Mouse (Mus musculus) midbrain, embryonic 15.5 days (tissue): ENCODE measurements at regions not wholly inside any gene's neighbourhood (a gene's known extent, or its start where the extent isn't known, plus 50 kb on each side); places are given as distances from the start of the nearest gene placed in this dataset.

Experiments used
- ATAC-seq: fragments of 200-750 bp; cut with Nextera tagmentation; replicated peaks from 2 replicates; pipeline ENCODE4 v1.8.0; 2017; ENCODE audit warnings: moderate TSS enrichment
- H3K27ac ChIP-seq: fragments of 300-500 bp; sonication (generic); 2 replicates; pipeline ENCODE4 v1.5.1; 2015; ENCODE audit warnings: mild to moderate bottlenecking, inconsistent platforms
- H3K27me3 ChIP-seq: fragments of 300-500 bp; sonication (generic); replicated peaks from 2 replicates; pipeline ENCODE4 v1.6.1; 2015; ENCODE audit warnings: inconsistent platforms
- H3K36me3 ChIP-seq: fragments of 300-500 bp; sonication (generic); replicated peaks from 2 replicates; pipeline ENCODE4 v1.6.1; 2015; ENCODE audit warnings: inconsistent platforms
- H3K4me1 ChIP-seq: fragments of 300-500 bp; sonication (generic); 2 replicates; pipeline ENCODE4 v1.6.1; 2015; ENCODE audit warnings: inconsistent platforms
- H3K4me2 ChIP-seq: fragments of 300-500 bp; sonication (generic); 2 replicates; pipeline ENCODE4 v1.6.1; 2015; ENCODE audit warnings: inconsistent platforms, mild to moderate bottlenecking, moderate library complexity
- H3K4me3 ChIP-seq: fragments of 300-500 bp; sonication (generic); 2 replicates; pipeline ENCODE4 v1.5.1; 2015; ENCODE audit warnings: mild to moderate bottlenecking, inconsistent platforms
- H3K9ac ChIP-seq: fragments of 300-500 bp; sonication (generic); 2 replicates; pipeline ENCODE4 v1.6.1; 2015; ENCODE audit warnings: mild to moderate bottlenecking, inconsistent platforms
- H3K9me3 ChIP-seq: fragments of 300-500 bp; sonication (generic); 2 replicates; pipeline ENCODE4 v1.6.1; 2016; ENCODE audit warnings: inconsistent platforms
- WGBS: fragments of 180-500 bp; shearing (Covaris S2); methylation state at CpG from one replicate; pipeline ENCODE4 v1.1.7; 2015; ENCODE audit warnings: mixed read lengths; 5-methylcytosine and 5-hydroxymethylcytosine counted together

DNA sequence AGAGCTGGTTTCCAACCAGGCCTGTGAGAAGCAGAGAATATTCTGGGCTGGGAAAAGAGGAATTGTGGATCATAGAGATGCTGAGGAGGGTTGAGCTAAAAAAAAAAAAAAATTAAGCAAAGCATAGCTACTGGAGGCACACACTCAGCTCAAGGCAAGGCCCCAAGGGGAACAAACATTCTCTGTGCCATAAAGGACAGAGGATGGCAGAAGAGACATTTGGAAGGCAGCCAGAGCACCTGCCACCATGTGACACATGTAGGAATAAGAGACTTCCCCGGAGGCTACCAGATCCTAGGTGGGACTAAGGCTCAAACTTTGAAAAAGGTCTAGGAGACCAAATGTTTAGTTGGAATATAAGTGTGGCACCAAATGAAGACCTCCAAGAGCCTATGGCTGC lies 96.4 kb upstream of the Gm26657 start:
- peak overlapping the region; percentile 37 for H3K4me2 ChIP-seq
- no peaks in the 10 kb centered on the region for H3K27me3 ChIP-seq
- H3K27ac ChIP-seq, result peak overlapping the region; percentile 35; the same call in 1 of the 2 replicates
- peaks cover 20% of the 10 kb centered on the region for H3K4me1 ChIP-seq
- no peak for ATAC-seq
- no peaks in the 10 kb centered on the region for H3K9me3 ChIP-seq
- H3K36me3 ChIP-seq, result no peaks in the 10 kb centered on the region
- WGBS, result 67% methylated on average over 1 of the region's 1 CpGs
- H3K4me3 ChIP-seq, result no peak overlapping the region
- H3K9ac ChIP-seq, result no peak overlapping the region

DNA sequence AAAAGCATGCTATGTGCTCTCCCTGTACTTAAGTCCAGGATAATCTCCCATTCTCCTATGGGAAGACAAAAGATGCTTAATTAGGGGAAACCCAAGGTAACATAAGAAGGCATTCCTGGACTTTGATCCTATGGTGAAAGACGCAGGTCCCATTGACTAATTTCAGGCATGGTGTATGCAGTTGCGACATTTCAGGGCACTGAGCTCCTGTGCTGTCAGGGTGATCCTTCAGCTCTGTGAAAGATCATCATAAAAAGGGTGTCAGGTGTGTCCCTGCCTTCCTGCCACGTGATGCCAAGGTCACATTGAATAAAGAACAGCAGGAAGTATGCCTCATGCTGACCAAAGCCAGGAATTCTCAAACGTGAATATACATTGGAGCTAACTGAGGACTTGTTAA lies 100.2 kb upstream of the Gm26657 start:
- 48% methylated on average over 4 of the region's 4 CpGs for WGBS
- peaks cover 18% of the 10 kb centered on the region for H3K4me1 ChIP-seq
- H3K4me3 ChIP-seq, result no peak overlapping the region
- H3K27me3 ChIP-seq, result no peaks in the 10 kb centered on the region
- ATAC-seq, result no peak
- no peaks in the 10 kb centered on the region for H3K36me3 ChIP-seq
- H3K4me2 ChIP-seq, result no peak overlapping the region
- no peaks in the 10 kb centered on the region for H3K9me3 ChIP-seq
- no peak overlapping the region for H3K27ac ChIP-seq
- H3K9ac ChIP-seq, result no peak overlapping the region

DNA sequence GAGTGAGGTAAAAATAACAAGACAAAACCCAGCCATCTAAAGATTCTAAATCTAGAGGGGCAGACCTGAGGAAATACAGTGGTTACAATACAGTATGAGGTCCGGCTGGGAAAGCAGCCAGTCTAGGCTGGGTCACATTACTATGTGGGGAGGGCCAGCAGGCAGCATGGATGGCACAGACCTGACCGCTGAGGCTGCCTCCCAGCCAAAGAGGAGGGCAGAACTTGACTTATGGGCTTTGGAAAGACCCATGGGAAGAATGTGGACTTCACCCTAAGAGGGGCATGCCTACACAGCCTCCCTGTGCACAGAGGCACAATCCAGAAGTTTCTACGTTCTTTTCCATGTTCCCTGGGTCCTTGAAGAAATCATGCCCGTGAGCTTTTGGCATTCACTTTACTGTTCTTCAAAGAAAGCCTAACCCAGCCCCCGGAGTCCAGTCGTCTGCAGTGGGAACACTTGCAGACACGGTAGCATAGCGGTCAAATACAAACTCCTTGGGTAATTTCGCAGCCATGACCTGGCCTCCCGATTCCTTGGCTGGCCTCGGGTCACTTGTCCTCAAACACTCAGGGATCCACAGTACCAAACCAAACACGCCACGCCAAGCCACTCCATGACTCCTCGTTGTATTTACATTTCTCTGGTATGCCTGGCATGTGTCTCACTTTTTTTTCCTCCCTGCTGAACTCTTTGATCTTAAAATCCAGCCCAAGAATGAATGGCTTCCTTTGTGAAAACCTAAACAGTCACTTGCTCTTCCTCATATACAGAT lies 101.0 kb upstream of the Gm26657 start:
- Histone ChIP-seq H3K4me1 (peaks cover 10% of the 10 kb centered on the region), H3K27me3 (no peaks in the 10 kb centered on the region), H3K27ac (no peak overlapping the region), H3K9me3 (no peaks in the 10 kb centered on the region), H3K9ac (no peak overlapping the region), H3K36me3 (no peaks in the 10 kb centered on the region), H3K4me2 (no peak overlapping the region), H3K4me3 (no peak overlapping the region)
- 61% methylated on average over 14 of the region's 14 CpGs for WGBS
- ATAC-seq, result no peak

DNA sequence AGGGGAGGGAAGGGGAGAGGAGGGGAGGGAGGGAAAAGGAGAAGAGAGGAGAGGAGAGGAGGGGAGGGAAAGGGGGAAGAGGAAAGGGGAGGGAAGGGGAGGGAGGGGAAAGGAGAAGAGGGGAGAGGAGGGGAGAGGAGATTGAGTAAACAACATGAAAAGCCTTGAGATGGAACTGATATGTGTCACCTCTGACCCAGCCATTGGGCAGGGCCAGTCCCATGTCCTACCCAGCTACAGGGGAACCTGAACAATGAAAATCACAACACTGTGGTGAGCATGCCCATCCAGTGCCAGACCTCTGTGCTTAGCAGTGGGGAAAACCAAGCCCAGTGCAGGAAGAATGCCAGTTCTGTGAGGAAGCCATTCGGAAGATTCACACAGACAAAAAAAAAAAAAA lies 103.6 kb upstream of the Gm26657 start:
- H3K4me2 ChIP-seq, result no peak overlapping the region
- no peaks in the 10 kb centered on the region for H3K36me3 ChIP-seq
- H3K9ac ChIP-seq, result no peak overlapping the region
- WGBS, result 68% methylated on average over 1 of the region's 1 CpGs
- H3K27me3 ChIP-seq, result no peaks in the 10 kb centered on the region
- no peak for ATAC-seq
- H3K9me3 ChIP-seq, result no peaks in the 10 kb centered on the region
- H3K27ac ChIP-seq, result no peak overlapping the region
- H3K4me1 ChIP-seq, result no peaks in the 10 kb centered on the region
- H3K4me3 ChIP-seq, result no peak overlapping the region

DNA sequence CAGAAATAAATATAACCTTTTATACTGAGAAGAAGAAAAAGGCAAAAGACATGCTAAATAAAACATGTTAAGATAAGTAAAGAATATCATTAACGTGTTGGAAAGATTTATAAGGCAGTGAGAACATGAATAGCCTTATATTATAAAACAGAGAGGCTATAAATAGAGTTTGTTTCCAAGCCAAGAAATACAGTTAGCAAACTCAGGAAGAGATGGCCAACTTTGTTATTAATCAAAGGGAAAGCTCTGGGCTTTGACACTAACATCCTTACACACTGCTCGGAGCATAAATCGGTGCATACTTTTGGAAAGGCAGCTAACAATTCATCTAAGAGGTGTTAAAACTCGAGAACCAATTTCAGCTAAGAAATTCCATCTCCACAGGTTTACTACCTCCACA lies 106.3 kb upstream of the Gm26657 start:
- Histone ChIP-seq H3K9me3 (no peaks in the 10 kb centered on the region), H3K36me3 (no peaks in the 10 kb centered on the region), H3K9ac (no peak overlapping the region), H3K4me3 (no peak overlapping the region), H3K27me3 (no peaks in the 10 kb centered on the region), H3K4me1 (no peaks in the 10 kb centered on the region), H3K27ac (no peak overlapping the region), H3K4me2 (no peak overlapping the region)
- 85% methylated on average over 4 of the region's 4 CpGs for WGBS
- ATAC-seq, result no peak

DNA sequence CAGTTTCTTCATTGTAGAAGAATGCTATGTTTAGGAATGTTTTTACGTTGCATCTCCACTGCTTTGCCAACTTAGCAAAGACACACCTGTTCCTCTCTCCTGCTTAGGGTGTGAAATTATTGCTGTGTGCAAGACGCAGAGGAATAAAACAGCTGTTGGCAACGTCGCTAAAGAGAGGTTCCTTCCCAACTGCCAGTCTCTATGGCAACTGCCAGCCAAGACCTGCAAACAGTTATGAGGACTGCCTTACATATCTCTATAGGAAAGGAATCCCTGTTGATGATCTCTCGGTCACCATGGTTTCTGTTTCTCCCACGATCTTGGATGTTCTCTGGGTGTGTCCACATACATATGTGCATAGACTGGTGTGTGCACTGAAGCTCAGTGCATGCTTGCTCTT lies 109.6 kb upstream of the Gm26657 start:
- H3K9me3 ChIP-seq, result no peaks in the 10 kb centered on the region
- no peaks in the 10 kb centered on the region for H3K27me3 ChIP-seq
- H3K4me2 ChIP-seq, result no peak overlapping the region
- no peak overlapping the region for H3K9ac ChIP-seq
- 73% methylated on average over 6 of the region's 6 CpGs for WGBS
- H3K27ac ChIP-seq, result 0 out of 2 replicates have a peak overlapping the region, but pooled peaks have one; percentile 20
- H3K36me3 ChIP-seq, result no peaks in the 10 kb centered on the region
- H3K4me1 ChIP-seq, result no peaks in the 10 kb centered on the region
- H3K4me3 ChIP-seq, result no peak overlapping the region
- ATAC-seq, result peak; percentile 37

DNA sequence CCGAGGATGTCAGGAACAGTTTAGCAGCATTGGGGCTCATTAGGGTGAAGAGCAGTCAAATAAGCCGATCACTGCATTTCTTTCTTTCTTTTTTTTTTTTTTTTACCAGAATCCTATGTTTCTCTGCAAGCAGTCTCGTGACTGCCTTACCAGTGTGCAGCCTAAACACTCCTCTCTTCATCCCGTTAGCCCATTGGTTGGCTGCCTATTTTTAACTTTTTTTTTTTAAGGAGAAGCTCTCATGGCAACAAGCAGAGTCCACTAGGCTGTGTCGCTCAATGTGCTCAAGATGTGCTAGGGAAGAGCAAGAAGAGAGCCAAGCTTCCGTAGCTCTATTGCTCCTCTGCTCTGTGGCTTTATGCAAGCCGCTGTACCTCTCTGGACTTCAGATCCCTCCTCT lies 112.7 kb upstream of the Gm26657 start:
- WGBS, result 62% methylated on average over 7 of the region's 7 CpGs
- no peak overlapping the region for H3K4me2 ChIP-seq
- H3K36me3 ChIP-seq, result no peaks in the 10 kb centered on the region
- ATAC-seq, result no peak
- H3K27me3 ChIP-seq, result no peaks in the 10 kb centered on the region
- no peak overlapping the region for H3K9ac ChIP-seq
- no peak overlapping the region for H3K27ac ChIP-seq
- H3K9me3 ChIP-seq, result no peaks in the 10 kb centered on the region
- no peaks in the 10 kb centered on the region for H3K4me1 ChIP-seq
- H3K4me3 ChIP-seq, result no peak overlapping the region

DNA sequence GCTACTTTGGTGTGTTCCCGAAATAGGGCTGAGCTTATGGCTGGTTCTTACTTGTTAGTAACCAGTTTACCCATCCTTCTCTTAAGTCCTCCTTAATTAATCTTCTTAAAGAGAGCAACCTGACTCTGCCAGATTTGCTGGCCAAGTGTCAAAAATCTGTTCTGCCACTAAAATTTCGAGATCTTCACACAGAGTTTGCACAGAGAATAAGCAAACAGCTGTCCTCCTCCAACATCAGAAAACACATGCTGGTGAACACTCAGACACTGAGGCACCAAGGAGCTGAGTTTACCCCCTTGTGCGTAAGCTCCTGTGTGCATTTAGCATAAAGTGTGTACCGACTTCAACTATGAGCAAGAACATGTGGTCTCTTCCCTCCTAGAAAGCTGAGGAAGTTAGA lies 118.1 kb upstream of the Gm26657 start:
- Histone ChIP-seq H3K27ac (no peak overlapping the region), H3K4me2 (no peak overlapping the region), H3K4me3 (no peak overlapping the region), H3K9me3 (no peaks in the 10 kb centered on the region), H3K36me3 (no peaks in the 10 kb centered on the region), H3K27me3 (no peaks in the 10 kb centered on the region), H3K4me1 (no peaks in the 10 kb centered on the region; the same call in 1 of the 2 replicates), H3K9ac (no peak overlapping the region)
- 84% methylated on average over 4 of the region's 4 CpGs for WGBS
- no peak for ATAC-seq

DNA sequence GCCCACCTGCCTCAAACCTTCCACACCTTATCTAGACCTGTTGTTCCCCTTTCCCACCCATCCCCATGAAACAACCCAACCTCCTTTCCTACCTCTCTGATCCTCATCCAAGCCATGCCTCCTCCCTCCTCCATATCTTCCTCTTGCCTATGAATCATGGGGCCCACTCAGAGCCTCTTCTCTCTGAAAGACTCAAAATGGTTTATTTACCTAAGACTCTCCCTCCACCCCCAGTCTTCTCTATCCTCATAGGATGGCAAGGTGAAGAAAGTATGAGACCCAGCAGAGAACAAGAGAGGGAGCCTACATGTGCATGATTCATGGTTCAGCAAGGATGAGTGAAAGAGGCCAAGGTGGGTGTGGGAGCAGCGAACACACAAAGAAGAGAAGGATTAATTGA lies 118.5 kb upstream of the Gm26657 start:
- WGBS, result 83% methylated on average over 1 of the region's 1 CpGs
- no peak overlapping the region for H3K27ac ChIP-seq
- H3K9me3 ChIP-seq, result no peaks in the 10 kb centered on the region
- ATAC-seq, result no peak
- H3K4me1 ChIP-seq, result no peaks in the 10 kb centered on the region; the same call in 1 of the 2 replicates
- no peaks in the 10 kb centered on the region for H3K36me3 ChIP-seq
- H3K4me2 ChIP-seq, result no peak overlapping the region
- H3K27me3 ChIP-seq, result no peaks in the 10 kb centered on the region
- H3K9ac ChIP-seq, result no peak overlapping the region
- no peak overlapping the region for H3K4me3 ChIP-seq

DNA sequence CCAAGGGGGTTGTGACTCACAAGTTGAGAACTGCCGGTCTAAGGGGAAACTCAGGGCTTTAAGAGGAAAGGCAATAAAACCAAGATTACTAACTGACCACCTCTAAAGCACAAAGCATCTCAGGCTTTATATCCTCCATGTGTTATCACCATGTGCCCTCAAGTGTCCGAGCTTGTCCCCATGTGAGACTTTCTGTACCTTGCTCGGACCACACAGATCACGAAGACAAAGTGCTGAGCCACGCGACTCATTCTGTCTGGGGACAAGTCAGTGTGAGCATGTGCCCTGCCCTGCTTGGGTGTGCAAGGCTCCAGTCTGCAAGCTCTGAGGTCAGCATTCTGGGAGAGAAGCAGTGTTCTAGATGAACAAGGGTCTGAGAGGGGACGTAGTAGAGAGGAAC lies 119.2 kb upstream of the Gm26657 start:
- Histone ChIP-seq H3K4me1 (no peaks in the 10 kb centered on the region; the same call in 1 of the 2 replicates), H3K27me3 (no peaks in the 10 kb centered on the region), H3K4me2 (no peak overlapping the region), H3K9me3 (no peaks in the 10 kb centered on the region), H3K27ac (no peak overlapping the region), H3K9ac (no peak overlapping the region), H3K4me3 (no peak overlapping the region), H3K36me3 (no peaks in the 10 kb centered on the region)
- no peak for ATAC-seq
- WGBS, result 90% methylated on average over 7 of the region's 7 CpGs

DNA sequence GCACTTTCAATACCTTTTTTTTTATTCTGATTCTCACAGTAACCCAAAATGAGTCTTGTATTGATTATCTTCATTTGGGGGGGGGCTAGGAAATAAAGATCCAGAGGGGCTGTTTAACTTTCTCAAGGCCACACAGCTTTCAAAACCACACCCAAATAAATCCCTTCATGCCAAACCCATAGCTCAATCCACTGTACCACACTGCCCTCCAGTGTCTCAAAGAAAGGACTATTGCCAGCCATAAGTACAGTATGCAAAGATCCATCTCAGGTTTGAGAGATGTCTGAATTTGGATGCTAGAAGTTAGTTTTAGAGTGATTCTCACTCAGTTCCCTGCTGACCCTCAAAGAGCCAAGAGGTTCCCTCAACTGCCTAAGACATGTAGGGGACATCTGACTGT lies 120.1 kb upstream of the Gm26657 start:
- Histone ChIP-seq H3K27me3 (no peaks in the 10 kb centered on the region), H3K9ac (no peak overlapping the region), H3K36me3 (no peaks in the 10 kb centered on the region), H3K4me3 (no peak overlapping the region), H3K27ac (no peak overlapping the region), H3K4me2 (no peak overlapping the region), H3K4me1 (no peaks in the 10 kb centered on the region; the same call in 1 of the 2 replicates), H3K9me3 (no peaks in the 10 kb centered on the region)
- no peak for ATAC-seq

DNA sequence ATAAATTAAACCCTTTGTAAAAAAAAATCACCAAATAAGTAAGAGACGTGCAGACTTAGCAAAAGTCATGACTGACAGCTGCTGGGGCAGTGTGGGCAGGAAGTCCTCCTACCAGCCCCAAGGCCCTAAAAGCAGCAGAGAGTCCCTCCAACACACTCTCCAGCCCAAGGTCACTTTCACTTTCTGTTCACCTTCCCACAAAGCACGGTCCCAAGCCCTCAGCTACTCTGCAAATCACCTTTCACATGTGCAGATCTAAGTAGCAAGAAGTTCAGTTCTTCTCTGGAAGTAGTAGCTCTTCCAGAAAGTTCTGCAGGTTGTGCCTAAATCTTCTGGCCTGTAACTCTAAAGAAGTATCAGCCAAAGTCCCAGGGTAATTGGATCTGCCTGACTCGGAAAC lies 120.8 kb upstream of the Gm26657 start:
- ATAC-seq, result no peak
- no peak overlapping the region for H3K9ac ChIP-seq
- H3K4me3 ChIP-seq, result no peak overlapping the region
- no peaks in the 10 kb centered on the region for H3K9me3 ChIP-seq
- 84% methylated on average over 3 of the region's 3 CpGs for WGBS
- H3K27me3 ChIP-seq, result no peaks in the 10 kb centered on the region
- H3K27ac ChIP-seq, result no peak overlapping the region
- H3K36me3 ChIP-seq, result no peaks in the 10 kb centered on the region
- no peaks in the 10 kb centered on the region; the same call in 1 of the 2 replicates for H3K4me1 ChIP-seq
- H3K4me2 ChIP-seq, result no peak overlapping the region

DNA sequence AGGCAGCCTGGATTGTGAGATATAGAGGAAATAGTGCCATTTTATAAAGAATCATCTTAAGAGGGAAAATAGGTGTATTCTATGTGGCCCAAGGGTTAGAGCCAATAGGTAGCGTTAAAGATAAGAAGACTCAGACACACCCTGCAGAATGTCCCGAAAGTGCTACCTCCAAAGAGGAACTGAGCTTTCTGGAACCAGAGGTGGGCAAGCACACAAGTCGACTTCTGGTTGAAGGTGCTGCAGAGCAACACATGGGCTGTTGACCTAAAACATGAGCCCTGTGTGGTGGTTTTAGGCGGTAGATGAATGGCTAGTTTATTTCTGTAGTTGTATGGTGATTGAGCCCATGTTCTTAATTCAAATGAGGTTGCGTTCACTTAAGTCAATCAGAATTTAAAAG lies 121.4 kb upstream of the Gm26657 start:
- Histone ChIP-seq H3K9ac (no peak overlapping the region), H3K27ac (no peak overlapping the region), H3K36me3 (no peaks in the 10 kb centered on the region), H3K4me3 (no peak overlapping the region), H3K4me1 (no peaks in the 10 kb centered on the region; the same call in 1 of the 2 replicates), H3K4me2 (no peak overlapping the region), H3K27me3 (no peaks in the 10 kb centered on the region), H3K9me3 (no peaks in the 10 kb centered on the region)
- ATAC-seq, result no peak
- whole genome bisulfite sequencing, result 95% methylated on average over 5 of the region's 5 CpGs
